Mouse (Mus musculus): ENCODE measurements around the gene Dok5. TPM values are rescaled to one million over a fixed set of nuclear protein-coding genes. Genes with fewer than 3 reads are reported as not detected.

Dok5 gene
- polyA plus RNA-seq, 1 experiment from 2014 or later: 0.95 TPM

DNA sequence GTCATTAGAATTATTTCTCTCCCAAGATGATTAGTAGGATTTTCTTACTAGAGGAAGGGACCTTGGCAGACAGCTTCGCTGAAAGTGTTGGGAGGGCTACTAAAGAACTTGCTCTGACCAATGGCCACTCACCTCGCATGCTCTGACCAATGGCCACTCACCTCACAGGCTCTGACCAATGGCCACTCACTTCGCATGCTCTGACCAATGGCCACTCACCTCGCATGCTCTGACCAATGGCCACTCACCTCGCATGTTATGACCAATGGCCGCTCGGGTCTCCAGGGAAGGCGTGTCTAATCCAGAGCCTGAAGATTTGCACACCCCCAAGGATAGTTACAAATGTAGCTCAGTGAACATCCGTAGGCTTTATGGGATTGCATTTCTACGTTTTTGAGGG is 131.6 kb downstream of the Dok5 start:
- Histone ChIP-seq H3K9ac (ENCODE audit: low read length) (no peak overlapping the region), H3K36me3 (ENCODE audit: control insufficient read depth, insufficient read depth, low read length) (no peaks in the 10 kb centered on the region), H3K27ac (replicated peaks; ENCODE audit: low read depth, low read length) (no peak overlapping the region), H3K4me2 (ENCODE audit: low read depth, severe bottlenecking) (no peak overlapping the region), H3K9me3 (ENCODE audit: control insufficient read depth, low read length) (no peaks in the 10 kb centered on the region), H3K27me3 (ENCODE audit: control insufficient read depth, insufficient read depth, low read length) (no peaks in the 10 kb centered on the region), H3K4me3 (ENCODE audit: low read depth, low read length) (no peak overlapping the region), H3K4me1 (ENCODE audit: control insufficient read depth, insufficient read depth, low read length) (no peaks in the 10 kb centered on the region)
- ATAC-seq (ENCODE audit: insufficient number of reproducible peaks, low FRiP score, low TSS enrichment, low read depth) (no peak), DNase-seq (ENCODE audit: low spot score) (no peak)
- 93% methylated on average over 10 of the region's 10 CpGs for WGBS

DNA sequence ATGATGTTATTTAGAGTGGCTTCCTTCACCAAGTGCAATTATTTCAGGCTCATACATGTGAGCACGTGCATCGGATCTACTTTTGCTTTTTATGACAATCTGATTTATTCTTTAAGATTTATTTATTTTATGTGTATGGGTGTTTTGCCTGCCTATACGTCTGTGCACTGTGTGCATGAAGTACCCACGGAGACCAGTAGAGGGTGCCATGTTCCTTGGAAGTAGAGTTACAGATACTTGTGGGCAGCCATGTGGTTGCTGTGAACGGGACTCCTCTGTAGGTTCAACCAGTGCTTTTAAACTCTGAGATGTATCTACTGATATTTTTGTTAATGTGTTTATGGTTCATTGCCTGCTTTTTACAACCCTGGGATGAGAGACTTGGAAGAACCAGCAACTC is 132.4 kb downstream of the Dok5 start:
- H3K9ac ChIP-seq (ENCODE audit: low read length): no peak overlapping the region
- no peaks in the 10 kb centered on the region for H3K4me1 ChIP-seq (ENCODE audit: control insufficient read depth, insufficient read depth, low read length)
- no peaks in the 10 kb centered on the region for H3K36me3 ChIP-seq (ENCODE audit: control insufficient read depth, insufficient read depth, low read length)
- DNase-seq (ENCODE audit: low spot score): no peak
- no peak overlapping the region for H3K4me2 ChIP-seq (ENCODE audit: low read depth, severe bottlenecking)
- 84% methylated on average over 5 of the region's 5 CpGs for WGBS
- no peak overlapping the region for H3K27ac ChIP-seq (replicated peaks; ENCODE audit: low read depth, low read length)
- H3K27me3 ChIP-seq (ENCODE audit: control insufficient read depth, insufficient read depth, low read length): no peaks in the 10 kb centered on the region
- H3K4me3 ChIP-seq (ENCODE audit: low read depth, low read length): no peak overlapping the region
- no peak for ATAC-seq (ENCODE audit: insufficient number of reproducible peaks, low FRiP score, low TSS enrichment, low read depth)
- H3K9me3 ChIP-seq (ENCODE audit: control insufficient read depth, low read length): no peaks in the 10 kb centered on the region

DNA sequence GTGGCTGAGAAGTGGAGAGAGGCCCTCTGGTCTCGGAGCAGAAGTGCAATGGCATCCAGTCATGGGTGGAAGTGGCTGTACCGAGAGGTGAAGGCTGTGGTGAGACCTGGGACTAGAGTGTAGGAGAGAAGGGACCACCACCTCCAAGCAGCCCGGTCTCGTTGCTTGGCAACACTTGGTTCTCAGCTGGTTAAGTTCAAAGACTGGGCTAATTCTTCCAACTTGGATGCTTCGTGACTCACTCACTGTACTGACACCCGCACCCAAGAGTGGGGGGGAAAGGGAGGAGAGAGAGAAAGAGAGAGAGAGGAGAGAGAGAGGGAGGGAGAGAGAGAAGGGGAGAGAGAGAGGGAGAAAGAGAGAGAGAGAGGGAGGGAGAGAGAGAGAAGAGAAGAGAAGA is 133.2 kb downstream of the Dok5 start:
- H3K9me3 ChIP-seq (ENCODE audit: control insufficient read depth, low read length): no peaks in the 10 kb centered on the region
- no peak overlapping the region for H3K4me3 ChIP-seq (ENCODE audit: low read depth, low read length)
- 88% methylated on average over 6 of the region's 6 CpGs for WGBS
- H3K4me1 ChIP-seq (ENCODE audit: control insufficient read depth, insufficient read depth, low read length): no peaks in the 10 kb centered on the region
- ATAC-seq (ENCODE audit: insufficient number of reproducible peaks, low FRiP score, low TSS enrichment, low read depth) (no peak), DNase-seq (ENCODE audit: low spot score) (no peak)
- H3K27ac ChIP-seq (replicated peaks; ENCODE audit: low read depth, low read length): no peak overlapping the region
- H3K9ac ChIP-seq (ENCODE audit: low read length): no peak overlapping the region
- H3K4me2 ChIP-seq (ENCODE audit: low read depth, severe bottlenecking): no peak overlapping the region
- no peaks in the 10 kb centered on the region for H3K27me3 ChIP-seq (ENCODE audit: control insufficient read depth, insufficient read depth, low read length)
- no peaks in the 10 kb centered on the region for H3K36me3 ChIP-seq (ENCODE audit: control insufficient read depth, insufficient read depth, low read length)

DNA sequence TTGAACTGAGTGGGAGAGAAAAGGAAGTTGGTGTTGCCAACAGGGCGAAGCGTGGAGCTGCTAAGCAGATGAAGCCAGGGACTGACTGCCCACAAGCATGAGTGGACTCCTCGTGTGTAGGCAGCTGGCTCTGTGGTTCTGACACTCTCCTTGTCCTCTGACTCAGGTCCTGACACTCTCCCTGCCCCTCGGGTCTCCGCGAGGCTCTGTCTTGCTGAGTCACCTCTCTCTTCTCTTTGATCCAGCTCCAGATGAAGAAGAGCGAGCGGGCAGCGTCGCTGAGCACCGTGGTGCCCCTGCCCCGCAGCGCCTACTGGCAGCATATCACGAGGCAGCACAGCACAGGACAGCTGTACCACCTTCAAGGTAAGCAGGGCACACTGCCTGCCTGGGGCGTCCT is 139.0 kb downstream of the Dok5 start:
- no peaks in the 10 kb centered on the region for H3K9me3 ChIP-seq (ENCODE audit: control insufficient read depth, low read length)
- H3K27ac ChIP-seq (replicated peaks; ENCODE audit: low read depth, low read length): no peak overlapping the region
- H3K4me2 ChIP-seq (ENCODE audit: low read depth, severe bottlenecking): no peak overlapping the region
- 86% methylated on average over 15 of the region's 15 CpGs for WGBS
- H3K36me3 ChIP-seq (ENCODE audit: control insufficient read depth, insufficient read depth, low read length): no peaks in the 10 kb centered on the region
- ATAC-seq (ENCODE audit: insufficient number of reproducible peaks, low FRiP score, low TSS enrichment, low read depth) (no peak), DNase-seq (ENCODE audit: low spot score) (no peak)
- H3K4me3 ChIP-seq (ENCODE audit: low read depth, low read length): no peak overlapping the region
- H3K4me1 ChIP-seq (ENCODE audit: control insufficient read depth, insufficient read depth, low read length): no peaks in the 10 kb centered on the region
- H3K9ac ChIP-seq (ENCODE audit: low read length): no peak overlapping the region
- no peaks in the 10 kb centered on the region for H3K27me3 ChIP-seq (ENCODE audit: control insufficient read depth, insufficient read depth, low read length)

DNA sequence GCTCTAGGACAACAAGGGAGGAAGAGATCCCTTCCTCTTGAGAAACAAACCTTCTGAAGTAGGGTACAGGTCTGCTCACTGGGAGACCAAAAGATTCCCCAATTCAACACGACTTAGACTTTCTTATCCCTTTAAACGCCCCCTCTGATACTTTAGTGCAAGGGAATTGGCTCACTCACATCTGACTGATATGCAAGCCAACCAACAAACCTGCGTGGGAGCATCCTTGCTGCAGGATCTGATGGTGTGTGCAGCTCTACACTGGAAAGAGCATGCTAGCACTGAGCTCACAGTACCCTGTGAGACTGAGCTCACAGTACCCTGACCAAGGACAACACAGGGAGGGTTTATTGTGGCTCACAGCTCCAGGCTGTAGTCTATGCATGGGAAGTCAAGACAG is 139.9 kb downstream of the Dok5 start:
- Histone ChIP-seq H3K27me3 (ENCODE audit: control insufficient read depth, insufficient read depth, low read length) (no peaks in the 10 kb centered on the region), H3K4me1 (ENCODE audit: control insufficient read depth, insufficient read depth, low read length) (no peaks in the 10 kb centered on the region), H3K9me3 (ENCODE audit: control insufficient read depth, low read length) (no peaks in the 10 kb centered on the region), H3K9ac (ENCODE audit: low read length) (no peak overlapping the region), H3K27ac (replicated peaks; ENCODE audit: low read depth, low read length) (no peak overlapping the region), H3K4me3 (ENCODE audit: low read depth, low read length) (no peak overlapping the region), H3K4me2 (ENCODE audit: low read depth, severe bottlenecking) (no peak overlapping the region), H3K36me3 (ENCODE audit: control insufficient read depth, insufficient read depth, low read length) (no peaks in the 10 kb centered on the region)
- no peak for ATAC-seq (ENCODE audit: insufficient number of reproducible peaks, low FRiP score, low TSS enrichment, low read depth)
- no peak for DNase-seq (ENCODE audit: low spot score)
- WGBS: 87% methylated on average over 3 of the region's 3 CpGs

DNA sequence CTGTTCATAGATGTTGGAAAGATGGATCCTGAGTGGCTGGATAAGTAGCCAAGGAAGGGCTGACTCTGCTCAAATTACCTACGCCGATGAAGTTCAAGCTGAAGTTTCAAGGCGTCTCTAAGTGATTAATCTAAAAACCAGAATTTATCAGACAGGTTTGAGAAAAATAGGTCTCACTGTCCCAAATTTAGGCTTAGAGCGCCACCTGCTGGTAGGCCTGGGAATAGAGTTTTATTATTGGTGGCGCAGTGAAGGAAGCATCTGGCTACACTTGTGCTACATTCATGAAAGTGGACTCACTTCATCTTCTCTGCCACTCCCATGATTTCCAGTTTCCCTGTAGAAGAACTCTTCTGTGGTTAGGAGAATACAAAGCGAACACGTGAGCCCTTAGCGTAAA is 141.8 kb downstream of the Dok5 start:
- WGBS: 11% methylated on average over 8 of the region's 8 CpGs

DNA sequence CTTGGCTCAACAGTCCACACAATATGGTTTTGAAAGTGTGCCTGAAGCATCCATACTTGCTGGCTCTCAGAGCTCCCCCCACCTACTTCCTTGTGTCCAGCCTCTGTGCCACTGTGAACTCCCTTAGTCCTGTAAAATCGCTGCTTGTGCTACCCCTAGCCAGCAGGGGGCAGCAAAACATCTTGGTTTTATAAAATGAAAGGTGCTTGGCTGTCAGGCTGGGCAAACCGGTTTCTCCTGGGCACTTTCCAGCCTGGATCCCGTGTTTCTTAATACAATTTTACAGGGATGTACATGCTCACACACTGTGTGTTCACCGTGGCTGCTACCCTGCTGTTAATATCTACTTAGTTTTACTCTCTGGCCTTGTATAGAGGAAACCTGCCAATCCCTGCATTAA is 145.9 kb downstream of the Dok5 start:
- Histone ChIP-seq H3K27me3 (ENCODE audit: control insufficient read depth, insufficient read depth, low read length) (peaks cover 11% of the 10 kb centered on the region), H3K9me3 (ENCODE audit: control insufficient read depth, low read length) (no peaks in the 10 kb centered on the region), H3K9ac (ENCODE audit: low read length) (no peak overlapping the region), H3K4me2 (ENCODE audit: low read depth, severe bottlenecking) (no peak overlapping the region), H3K4me3 (ENCODE audit: low read depth, low read length) (no peak overlapping the region), H3K4me1 (ENCODE audit: control insufficient read depth, insufficient read depth, low read length) (no peaks in the 10 kb centered on the region), H3K27ac (replicated peaks; ENCODE audit: low read depth, low read length) (no peak overlapping the region), H3K36me3 (ENCODE audit: control insufficient read depth, insufficient read depth, low read length) (no peaks in the 10 kb centered on the region)
- DNase-seq (ENCODE audit: low spot score): peak; percentile 97
- peak; percentile 67 for ATAC-seq (ENCODE audit: insufficient number of reproducible peaks, low FRiP score, low TSS enrichment, low read depth)
- WGBS: 2% methylated on average over 4 of the region's 4 CpGs

More for the DNA sequence above, 141.8 kb downstream of the Dok5 start:
- DNase-seq (ENCODE audit: low spot score): peak; percentile 95
- Histone ChIP-seq H3K4me1 (ENCODE audit: control insufficient read depth, insufficient read depth, low read length) (no peaks in the 10 kb centered on the region), H3K9me3 (ENCODE audit: control insufficient read depth, low read length) (no peaks in the 10 kb centered on the region), H3K27me3 (ENCODE audit: control insufficient read depth, insufficient read depth, low read length) (0 out of 2 replicates have a peak, but pooled peaks cover 1% of the 10 kb centered on the region), H3K9ac (ENCODE audit: low read length) (no peak overlapping the region), H3K4me2 (ENCODE audit: low read depth, severe bottlenecking) (no peak overlapping the region), H3K4me3 (ENCODE audit: low read depth, low read length) (no peak overlapping the region), H3K36me3 (ENCODE audit: control insufficient read depth, insufficient read depth, low read length) (no peaks in the 10 kb centered on the region), H3K27ac (replicated peaks; ENCODE audit: low read depth, low read length) (no peak overlapping the region)
- no peak for ATAC-seq (ENCODE audit: insufficient number of reproducible peaks, low FRiP score, low TSS enrichment, low read depth)

DNA sequence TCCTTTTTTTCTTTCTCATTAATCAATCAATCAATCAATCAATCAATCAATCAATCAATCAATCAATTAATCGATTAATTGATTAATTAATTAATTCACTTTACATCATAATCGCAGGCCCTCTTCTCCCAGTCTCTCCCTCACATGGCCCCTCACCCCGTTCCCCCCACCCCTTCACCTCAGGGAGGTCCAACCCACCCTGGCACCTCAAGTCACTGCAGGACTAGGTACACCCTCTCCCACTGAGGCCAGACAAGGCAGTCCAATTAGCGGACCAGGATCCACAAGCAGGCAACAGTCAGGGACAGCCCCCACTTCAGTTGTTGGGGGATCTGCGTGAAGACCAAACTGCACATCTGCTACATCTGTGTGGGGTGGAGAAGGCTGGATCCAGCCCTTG is 146.3 kb downstream of the Dok5 start:
- no peak for DNase-seq (ENCODE audit: low spot score)
- H3K27me3 ChIP-seq (ENCODE audit: control insufficient read depth, insufficient read depth, low read length): peaks cover 11% of the 10 kb centered on the region

DNA sequence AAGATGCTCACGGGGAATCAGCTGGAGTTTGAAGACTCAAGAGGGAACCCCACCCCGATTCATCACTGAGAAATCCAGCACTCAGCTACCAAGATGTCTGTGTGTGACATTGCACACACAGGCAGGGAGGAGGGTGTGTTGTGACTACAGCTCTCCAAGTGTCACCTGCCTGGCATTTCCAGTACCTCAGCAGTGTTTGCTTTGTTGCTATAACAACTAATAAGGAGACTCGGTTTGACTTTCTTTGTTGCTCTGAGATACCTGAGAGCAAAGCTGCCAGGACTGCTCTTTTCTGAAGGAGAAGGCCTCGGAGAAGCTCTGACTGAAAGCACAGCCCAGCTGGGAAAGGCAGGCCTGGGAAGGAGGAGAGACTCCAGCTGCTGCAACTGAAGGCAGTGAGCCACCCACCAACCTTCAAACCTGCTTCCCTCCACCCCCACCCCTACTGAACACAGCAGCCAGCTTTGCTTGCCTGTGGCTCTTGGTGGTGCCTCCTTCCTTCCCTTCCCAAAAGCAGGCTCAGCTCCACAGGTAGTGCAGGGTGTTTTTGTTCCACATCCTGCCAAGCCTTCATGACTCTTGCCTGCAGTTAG is 152.7 kb downstream of the Dok5 start:
- H3K9ac ChIP-seq (ENCODE audit: low read length): no peak overlapping the region
- H3K4me1 ChIP-seq (ENCODE audit: control insufficient read depth, insufficient read depth, low read length): no peaks in the 10 kb centered on the region
- H3K36me3 ChIP-seq (ENCODE audit: control insufficient read depth, insufficient read depth, low read length): no peaks in the 10 kb centered on the region
- no peak overlapping the region for H3K4me2 ChIP-seq (ENCODE audit: low read depth, severe bottlenecking)
- H3K27ac ChIP-seq (replicated peaks; ENCODE audit: low read depth, low read length): no peak overlapping the region
- DNase-seq (ENCODE audit: low spot score): no peak
- no peak overlapping the region for H3K4me3 ChIP-seq (ENCODE audit: low read depth, low read length)
- no peaks in the 10 kb centered on the region for H3K9me3 ChIP-seq (ENCODE audit: control insufficient read depth, low read length)
- H3K27me3 ChIP-seq (ENCODE audit: control insufficient read depth, insufficient read depth, low read length): peaks cover 5% of the 10 kb centered on the region; the same call in 1 of the 2 replicates
- ATAC-seq (ENCODE audit: insufficient number of reproducible peaks, low FRiP score, low TSS enrichment, low read depth): no peak
- 63% methylated on average over 4 of the region's 4 CpGs for WGBS

More for the DNA sequence above, 146.3 kb downstream of the Dok5 start:
- H3K9ac ChIP-seq (ENCODE audit: low read length): no peak overlapping the region
- no peaks in the 10 kb centered on the region for H3K9me3 ChIP-seq (ENCODE audit: control insufficient read depth, low read length)
- no peak overlapping the region for H3K4me3 ChIP-seq (ENCODE audit: low read depth, low read length)
- H3K4me1 ChIP-seq (ENCODE audit: control insufficient read depth, insufficient read depth, low read length): no peaks in the 10 kb centered on the region
- no peak overlapping the region for H3K27ac ChIP-seq (replicated peaks; ENCODE audit: low read depth, low read length)
- H3K36me3 ChIP-seq (ENCODE audit: control insufficient read depth, insufficient read depth, low read length): no peaks in the 10 kb centered on the region
- 61% methylated on average over 5 of the region's 5 CpGs for WGBS
- ATAC-seq (ENCODE audit: insufficient number of reproducible peaks, low FRiP score, low TSS enrichment, low read depth): no peak
- no peak overlapping the region for H3K4me2 ChIP-seq (ENCODE audit: low read depth, severe bottlenecking)
